Mouse (Mus musculus): ENCODE measurements around the gene Calhm6. TPM values are rescaled to one million over a fixed set of nuclear protein-coding genes. Genes with fewer than 3 reads are reported as not detected.

The Calhm6 gene
- polyA plus RNA-seq, 1 experiment from 2014 or later = 0.62 TPM

- no peak overlapping the region for H3K27ac ChIP-seq
- H3K27me3 ChIP-seq (replicated peaks) = no peaks in the 10 kb centered on the region
- H3K9ac ChIP-seq = no peak overlapping the region
- no peak overlapping the region for H3K4me2 ChIP-seq
- H3K36me3 ChIP-seq = no peaks in the 10 kb centered on the region
- no peak for ATAC-seq
- no peaks in the 10 kb centered on the region for H3K9me3 ChIP-seq (replicated peaks)
- 78% methylated on average over 2 of the region's 2 CpGs for WGBS (ENCODE audit: insufficient replicate concordance)
- H3K4me3 ChIP-seq = no peak overlapping the region
- 0 out of 2 replicates have a peak, but pooled peaks cover 8% of the 10 kb centered on the region for H3K4me1 ChIP-seq
Measured at GRCm38 (mm10) chr10:34095147-34095546, 32.6 kb downstream of the Calhm6 start.

- Histone ChIP-seq H3K27me3 (replicated peaks) (no peaks in the 10 kb centered on the region), H3K4me1 (0 out of 2 replicates have a peak, but pooled peaks cover 8% of the 10 kb centered on the region), H3K9ac (no peak overlapping the region), H3K4me2 (no peak overlapping the region), H3K36me3 (no peaks in the 10 kb centered on the region), H3K27ac (no peak overlapping the region), H3K4me3 (no peak overlapping the region), H3K9me3 (replicated peaks) (no peaks in the 10 kb centered on the region)
- no peak for ATAC-seq
- WGBS (ENCODE audit: insufficient replicate concordance) = 49% methylated on average over 5 of the region's 5 CpGs
Measured at GRCm38 (mm10) chr10:34091888-34092287, 35.9 kb downstream of the Calhm6 start.

GRCm38 (mm10) chr10:34090481-34090880 is 37.3 kb downstream of the Calhm6 start:
- Histone ChIP-seq H3K4me3 (no peak overlapping the region), H3K9me3 (replicated peaks) (no peaks in the 10 kb centered on the region), H3K4me1 (no peaks in the 10 kb centered on the region), H3K27me3 (replicated peaks) (no peaks in the 10 kb centered on the region), H3K4me2 (no peak overlapping the region), H3K27ac (no peak overlapping the region), H3K36me3 (no peaks in the 10 kb centered on the region), H3K9ac (no peak overlapping the region)
- no peak for ATAC-seq
- 40% methylated on average over 1 of the region's 1 CpGs for whole genome bisulfite sequencing (ENCODE audit: insufficient replicate concordance)

GRCm38 (mm10) chr10:34089517-34089916 is 38.3 kb downstream of the Calhm6 start:
- 39% methylated on average over 3 of the region's 3 CpGs for WGBS (ENCODE audit: insufficient replicate concordance)
- Histone ChIP-seq H3K4me1 (no peaks in the 10 kb centered on the region), H3K4me2 (no peak overlapping the region), H3K27me3 (replicated peaks) (no peaks in the 10 kb centered on the region), H3K27ac (no peak overlapping the region), H3K36me3 (no peaks in the 10 kb centered on the region), H3K4me3 (no peak overlapping the region), H3K9ac (no peak overlapping the region), H3K9me3 (replicated peaks) (no peaks in the 10 kb centered on the region)
- ATAC-seq = no peak

GRCm38 (mm10) chr10:34088515-34088914 is 39.3 kb downstream of the Calhm6 start:
- Histone ChIP-seq H3K4me3 (no peak overlapping the region), H3K27ac (no peak overlapping the region), H3K4me1 (no peaks in the 10 kb centered on the region), H3K4me2 (no peak overlapping the region), H3K27me3 (replicated peaks) (no peaks in the 10 kb centered on the region), H3K9me3 (replicated peaks) (no peaks in the 10 kb centered on the region), H3K36me3 (no peaks in the 10 kb centered on the region), H3K9ac (no peak overlapping the region)
- WGBS (ENCODE audit: insufficient replicate concordance) = 63% methylated on average over 2 of the region's 2 CpGs
- ATAC-seq = no peak

- H3K36me3 ChIP-seq = no peaks in the 10 kb centered on the region
- no peak overlapping the region for H3K9ac ChIP-seq
- no peak overlapping the region for H3K4me2 ChIP-seq
- no peak overlapping the region for H3K27ac ChIP-seq
- H3K4me1 ChIP-seq = no peaks in the 10 kb centered on the region
- H3K27me3 ChIP-seq (replicated peaks) = no peaks in the 10 kb centered on the region
- no peak overlapping the region for H3K4me3 ChIP-seq
- WGBS (ENCODE audit: insufficient replicate concordance) = 83% methylated on average over 1 of the region's 1 CpGs
- H3K9me3 ChIP-seq (replicated peaks) = no peaks in the 10 kb centered on the region
- no peak for ATAC-seq
Measured at GRCm38 (mm10) chr10:34086514-34086913, 41.3 kb downstream of the Calhm6 start.

Other genes with a start within 250 kb of the Calhm6 start
- gene Rsph4a, start 222.9 kb downstream of the Calhm6 start, polyA plus RNA-seq (2016; fragmentation: Nextera tagmentation; extraction: Ambion mirVana) = not detected in 2 replicates
- gene Zup1, start 176.7 kb downstream of the Calhm6 start, polyA plus RNA-seq (2016; fragmentation: Nextera tagmentation; extraction: Ambion mirVana) = 9.6 and 10.4 TPM in 2 replicates
- gene Rwdd1, start 108.4 kb downstream of the Calhm6 start, polyA plus RNA-seq (2016; fragmentation: Nextera tagmentation; extraction: Ambion mirVana) = 79.2 and 80.7 TPM in 2 replicates
- not detected in 2 replicates for gene Trappc3l, start 90.4 kb downstream of the Calhm6 start, polyA plus RNA-seq (2016; fragmentation: Nextera tagmentation; extraction: Ambion mirVana)
- not detected in 2 replicates for gene Calhm4, start 83.7 kb downstream of the Calhm6 start, polyA plus RNA-seq (2016; fragmentation: Nextera tagmentation; extraction: Ambion mirVana)
- 0.06 and 0.07 TPM in 2 replicates for gene Calhm5, start 31.5 kb downstream of the Calhm6 start, polyA plus RNA-seq (2016; fragmentation: Nextera tagmentation; extraction: Ambion mirVana)
- 10.1 and 10.8 TPM in 2 replicates for gene Dse, start 79.7 kb upstream of the Calhm6 start, polyA plus RNA-seq (2016; fragmentation: Nextera tagmentation; extraction: Ambion mirVana)
- 40.3 and 40.9 TPM in 2 replicates for gene Tspyl1, start 154.2 kb upstream of the Calhm6 start, polyA plus RNA-seq (2016; fragmentation: Nextera tagmentation; extraction: Ambion mirVana)
- 1.5 and 2.1 TPM in 2 replicates for gene Tspyl4, start 169.5 kb upstream of the Calhm6 start, polyA plus RNA-seq (2016; fragmentation: Nextera tagmentation; extraction: Ambion mirVana)

Measured in liver, embryonic 12.5 days (tissue).